ENCODE assay signal across 17 mouse cellular contexts in the genomic region with DNA sequence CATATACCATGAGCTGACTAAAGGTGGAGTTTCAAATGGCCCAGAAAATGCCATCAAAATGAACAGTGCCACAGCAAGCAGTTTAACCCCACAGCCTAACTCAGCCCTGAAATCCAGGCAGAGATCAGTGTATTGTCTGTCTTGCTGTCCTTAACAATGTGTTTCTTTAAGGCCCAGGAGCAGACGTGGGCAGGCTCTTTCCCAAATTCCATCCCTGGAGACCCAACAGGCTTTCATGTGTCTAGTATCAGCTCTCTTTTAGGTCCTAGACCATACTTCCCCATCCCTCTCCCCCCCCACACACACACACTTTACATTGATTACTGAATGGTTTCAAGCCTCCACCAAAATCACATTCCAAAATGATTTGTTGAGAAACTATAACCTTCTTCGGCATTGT. TPM values are rescaled to one million over a fixed set of nuclear protein-coding genes. Genes with fewer than 3 reads are reported as not detected.
DNase-seq lines count a peak whose midpoint lies in the region; ATAC-seq and TF ChIP-seq lines count a peak whose summit lies in the region.
"Had no signal": no experiment of that assay in that cellular context is flagged by ENCODE, and none has a peak within 500 bp of the region (broad histone marks: within the 10 kb centered on the region; RNA-seq: fewer than 3 reads in every experiment).

No protein-coding gene starts in this region.

- H3K27me3 ChIP-seq in hindbrain, embryonic 10.5 days (ENCODE audit: insufficient read depth, poor library complexity, severe bottlenecking): peaks cover 97% of the 10 kb centered on the region
- peaks cover 42% of the 10 kb centered on the region for H3K27me3 ChIP-seq in hindbrain, postnatal 0 days (ENCODE audit: insufficient read depth, low read length)
- H3K27me3 ChIP-seq in neural tube, embryonic 15.5 days (replicated peaks): peaks cover 69% of the 10 kb centered on the region
- H3K27me3 ChIP-seq in forebrain, embryonic 16.5 days (replicated peaks; ENCODE audit: control insufficient read depth, insufficient read depth, low read length): peaks cover 67% of the 10 kb centered on the region

- intact Hi-C loops in left cerebral cortex, postnatal 36 days (cut with DNase I): loop anchor here (10.0 kb wide), 1 partner anchor 1893 kb away; no protein-coding TSS in a partner anchor

- no peak for TF ChIP-seq CTCF in hindbrain, postnatal 0 days (IDR thresholded peaks at IDR 0.05; ENCODE audit: low read depth)

- H3K4me3 ChIP-seq in hindbrain, embryonic 10.5 days: peak overlapping the region; percentile 21; the same call in 1 of the 2 replicates
- no peak overlapping the region for H3K4me3 ChIP-seq in hindbrain, postnatal 0 days (ENCODE audit: low read length)
- no peak overlapping the region for H3K4me3 ChIP-seq in neural tube, embryonic 15.5 days (replicated peaks)
- H3K4me3 ChIP-seq in forebrain, embryonic 16.5 days (replicated peaks; ENCODE audit: low read length): no peak overlapping the region
- H3K4me3 ChIP-seq: embryonic facial prominence, embryonic 12.5 days; heart, adult 2 months had no signal

- H3K4me1 ChIP-seq in hindbrain, embryonic 10.5 days (replicated peaks): peaks cover 79% of the 10 kb centered on the region
- H3K4me1 ChIP-seq in hindbrain, postnatal 0 days (ENCODE audit: insufficient read depth, low read length): no peaks in the 10 kb centered on the region
- peaks cover 28% of the 10 kb centered on the region for H3K4me1 ChIP-seq in neural tube, embryonic 15.5 days
- peaks cover 5% of the 10 kb centered on the region for H3K4me1 ChIP-seq in forebrain, embryonic 16.5 days (replicated peaks; ENCODE audit: control insufficient read depth, insufficient read depth, low read length)

- no peak overlapping the region for H3K4me2 ChIP-seq in hindbrain, postnatal 0 days (ENCODE audit: low read depth, low read length)
- no peak overlapping the region for H3K4me2 ChIP-seq in neural tube, embryonic 15.5 days
- H3K4me2 ChIP-seq in forebrain, embryonic 16.5 days (ENCODE audit: low read length): no peak overlapping the region
- H3K4me2 ChIP-seq: embryonic facial prominence, embryonic 12.5 days had no signal

- H3K27ac ChIP-seq in hindbrain, embryonic 10.5 days: peak overlapping the region; percentile 72
- no peak overlapping the region for H3K27ac ChIP-seq in hindbrain, postnatal 0 days
- no peak overlapping the region for H3K27ac ChIP-seq in neural tube, embryonic 15.5 days (replicated peaks)
- 0 out of 2 replicates have a peak overlapping the region, but pooled peaks have one; percentile 33 for H3K27ac ChIP-seq in forebrain, embryonic 16.5 days (ENCODE audit: low read length)
- H3K27ac ChIP-seq: embryonic facial prominence, embryonic 12.5 days; heart, adult 2 months had no signal

- 18% methylated on average over 2 of the region's 2 CpGs for WGBS in hindbrain, embryonic 10.5 days
- 40% methylated on average over 2 of the region's 2 CpGs for WGBS in hindbrain, postnatal 0 days
- WGBS in neural tube, embryonic 15.5 days: 42% methylated on average over 2 of the region's 2 CpGs
- 14% methylated on average over 2 of the region's 2 CpGs for WGBS in forebrain, embryonic 16.5 days

- no peak for ATAC-seq in hindbrain, postnatal 0 days
- ATAC-seq in neural tube, embryonic 15.5 days (ENCODE audit: low FRiP score): no peak
- no peak for ATAC-seq in forebrain, embryonic 16.5 days
- ATAC-seq: inflammation-experienced regulatory T-cells, adult 6 months had no signal

- H3K9me3 ChIP-seq in hindbrain, embryonic 10.5 days: no peaks in the 10 kb centered on the region
- H3K9me3 ChIP-seq in hindbrain, postnatal 0 days (ENCODE audit: low read length): no peaks in the 10 kb centered on the region
- H3K9me3 ChIP-seq in neural tube, embryonic 15.5 days (replicated peaks): no peaks in the 10 kb centered on the region
- H3K9me3 ChIP-seq in forebrain, embryonic 16.5 days (ENCODE audit: control insufficient read depth, low read length): no peaks in the 10 kb centered on the region
- H3K9me3 ChIP-seq: embryonic facial prominence, embryonic 12.5 days had no signal

- peaks cover 11% of the 10 kb centered on the region; the same call in 1 of the 2 replicates for H3K36me3 ChIP-seq in hindbrain, embryonic 10.5 days
- H3K36me3 ChIP-seq in hindbrain, postnatal 0 days (ENCODE audit: insufficient read depth, low read length): no peaks in the 10 kb centered on the region
- no peaks in the 10 kb centered on the region for H3K36me3 ChIP-seq in neural tube, embryonic 15.5 days
- no peaks in the 10 kb centered on the region for H3K36me3 ChIP-seq in forebrain, embryonic 16.5 days (ENCODE audit: control insufficient read depth, insufficient read depth)
- H3K36me3 ChIP-seq: embryonic facial prominence, embryonic 12.5 days had no signal

- no peak overlapping the region for H3K9ac ChIP-seq in hindbrain, postnatal 0 days (replicated peaks; ENCODE audit: low read length)
- no peak overlapping the region for H3K9ac ChIP-seq in neural tube, embryonic 15.5 days (replicated peaks)
- H3K9ac ChIP-seq in forebrain, embryonic 16.5 days (replicated peaks; ENCODE audit: low read depth, low read length): no peak overlapping the region
- H3K9ac ChIP-seq: embryonic facial prominence, embryonic 12.5 days had no signal

- no peak for DNase-seq in hindbrain, embryonic 10.5 days (ENCODE audit: low spot score)
- DNase-seq in hindbrain, postnatal 0 days (ENCODE audit: low spot score): no peak
- peak; percentile 15 for DNase-seq in neural tube, embryonic 10.5 days (ENCODE audit: extremely low spot score, low spot score)
- no peak for DNase-seq in left cerebral cortex, postnatal 36 days (ENCODE audit: low spot score in 2 of 2)
- no peak for DNase-seq in cerebellum, adult 9-10 months
- DNase-seq in cerebellum, adult 8-10 months: no peak
- DNase-seq: B cell, adult 2 months; cerebellum, adult 18-20 months; heart, adult 2 months; heart, postnatal 10 days; kidney, postnatal 14 days; right cerebral cortex, postnatal 14 days had no signal

RNA-seq across cellular contexts. Expression of a gene that starts 24.5 kb away (rescaled TPM):
- polyA plus RNA-seq in hindbrain, embryonic 10.5 days (2016; fragmentation: Nextera tagmentation; extraction: Ambion mirVana): 83.4 and 86.4 TPM in 2 replicates
- total RNA-seq in hindbrain, postnatal 0 days (2014; rRNA removed): 33.2 and 43.1 TPM in 2 replicates
- 74.2 and 75.4 TPM in 2 replicates for polyA plus RNA-seq in hindbrain, postnatal 0 days (2015; fragmentation: Nextera tagmentation; extraction: Ambion mirVana)
- polyA plus RNA-seq in neural tube, embryonic 15.5 days (2015; fragmentation: Nextera tagmentation; extraction: Ambion mirVana): 60.3 and 62.5 TPM in 2 replicates
- 88.4 and 90.6 TPM in 2 replicates for polyA plus RNA-seq in forebrain, embryonic 16.5 days (2015; fragmentation: Nextera tagmentation; extraction: Ambion mirVana)
- total RNA-seq in left cerebral cortex, postnatal 36 days (2021): 10 to 100 TPM; 24.8 to 41.3 TPM
- total RNA-seq: megakaryocyte, adult 5-6 weeks had no signal

Comparison
In these comparisons a context has a peak if more than half of its experiments do, and no peak if none do; other contexts are left out.
1. H3K27ac ChIP-seq: peak in hindbrain, embryonic 10.5 days (single experiment) and forebrain, embryonic 16.5 days (single experiment); none in hindbrain, postnatal 0 days (single experiment) and neural tube, embryonic 15.5 days (single experiment).